In genomic region chr17:21531621-21532020, GRCm38 (mm10) we compare ENCODE assay signal across 8 mouse cellular contexts. TPM values are rescaled to one million over a fixed set of nuclear protein-coding genes. Genes with fewer than 3 reads are reported as not detected.
A peak's percentile ranks its signal among the peaks of the same experiment; 100 is the strongest.
DNase-seq lines count a peak whose midpoint lies in the region; ATAC-seq and TF ChIP-seq lines count a peak whose summit lies in the region.

No protein-coding gene starts in this region.

- intact Hi-C loops in heart, postnatal 25 days (cut with DNase I) = loop anchor here (2.0 to 10.0 kb wide), 2 partner anchors 15 to 587 kb away; partner anchors contain the start of gene Ppp2r1a

- no peaks in the 10 kb centered on the region for H3K27me3 ChIP-seq in ES-Bruce4 (ENCODE audit: control insufficient read depth, insufficient read depth, low read length, poor library complexity, severe bottlenecking)
- no peaks in the 10 kb centered on the region for H3K27me3 ChIP-seq in embryonic facial prominence, embryonic 13.5 days
- no peaks in the 10 kb centered on the region for H3K27me3 ChIP-seq in hindbrain, embryonic 11.5 days (ENCODE audit: control insufficient read depth, insufficient read depth, low read length)
- H3K27me3 ChIP-seq in lung, embryonic 16.5 days (ENCODE audit: control insufficient read depth, insufficient read depth, low read depth, low read length) = no peaks in the 10 kb centered on the region
- H3K27me3 ChIP-seq in stomach, postnatal 0 days (ENCODE audit: control insufficient read depth, insufficient read depth, low read length) = no peaks in the 10 kb centered on the region

- H3K4me1 ChIP-seq in ES-Bruce4 (ENCODE audit: control insufficient read depth, insufficient read depth, low read length) = no peaks in the 10 kb centered on the region
- H3K4me1 ChIP-seq in embryonic facial prominence, embryonic 13.5 days = peaks cover 22% of the 10 kb centered on the region
- H3K4me1 ChIP-seq in hindbrain, embryonic 11.5 days (replicated peaks; ENCODE audit: control insufficient read depth, insufficient read depth, low read length) = no peaks in the 10 kb centered on the region
- peaks cover 6% of the 10 kb centered on the region for H3K4me1 ChIP-seq in lung, embryonic 16.5 days (replicated peaks; ENCODE audit: control insufficient read depth, insufficient read depth, low read length)
- no peaks in the 10 kb centered on the region; the same call in 1 of the 2 replicates for H3K4me1 ChIP-seq in stomach, postnatal 0 days (replicated peaks; ENCODE audit: control insufficient read depth, insufficient read depth)

- TF ChIP-seq CTCF in ES-Bruce4 (IDR thresholded peaks at IDR 0.05; ENCODE audit: low read depth, low read length) = no peak
- TF ChIP-seq CTCF in stomach, postnatal 0 days (IDR thresholded peaks at IDR 0.05; ENCODE audit: low read depth) = no peak

- WGBS in embryonic facial prominence, embryonic 13.5 days = 73% methylated on average over 5 of the region's 5 CpGs
- 83% methylated on average over 5 of the region's 5 CpGs for WGBS in hindbrain, embryonic 11.5 days
- WGBS in lung, embryonic 16.5 days = 48% methylated on average over 5 of the region's 5 CpGs
- 45% methylated on average over 5 of the region's 5 CpGs for WGBS in stomach, postnatal 0 days

- H3K36me3 ChIP-seq in ES-Bruce4 (ENCODE audit: control insufficient read depth, insufficient read depth, low read length, poor library complexity, severe bottlenecking) = no peaks in the 10 kb centered on the region
- H3K36me3 ChIP-seq in embryonic facial prominence, embryonic 13.5 days = no peaks in the 10 kb centered on the region
- no peaks in the 10 kb centered on the region for H3K36me3 ChIP-seq in hindbrain, embryonic 11.5 days (ENCODE audit: control insufficient read depth, insufficient read depth, low read length)
- no peaks in the 10 kb centered on the region for H3K36me3 ChIP-seq in lung, embryonic 16.5 days (ENCODE audit: control insufficient read depth, insufficient read depth, low read length)
- H3K36me3 ChIP-seq in stomach, postnatal 0 days (ENCODE audit: control insufficient read depth, insufficient read depth, low read length) = no peaks in the 10 kb centered on the region

- H3K4me3 ChIP-seq in ES-Bruce4 (ENCODE audit: low read depth, low read length) = no peak overlapping the region; the same call in 1 of the 2 replicates
- peak overlapping the region; percentile 81 for H3K4me3 ChIP-seq in embryonic facial prominence, embryonic 13.5 days
- H3K4me3 ChIP-seq in hindbrain, embryonic 11.5 days (ENCODE audit: low read depth, low read length) = peak overlapping the region; percentile 74; the same call in 1 of the 2 replicates
- peak overlapping the region; percentile 88 for H3K4me3 ChIP-seq in lung, embryonic 16.5 days (ENCODE audit: low read length)
- H3K4me3 ChIP-seq in stomach, postnatal 0 days (ENCODE audit: low read depth, low read length) = peak overlapping the region; percentile 65

- no peak for TF ChIP-seq POLR2A in ES-Bruce4 (IDR thresholded peaks at IDR 0.05; ENCODE audit: insufficient read depth, low read length)

- peak; percentile 96 for DNase-seq in heart, adult 11 months
- no peak for DNase-seq in heart, postnatal 25 days (ENCODE audit: low spot score)
- no peak for DNase-seq in hindbrain, embryonic 11.5 days (ENCODE audit: low spot score)
- no peak for DNase-seq in stomach, postnatal 0 days (ENCODE audit: low spot score)
- no peak for DNase-seq in spleen, postnatal 10 days (ENCODE audit: low spot score in 2 of 2)

- no peaks in the 10 kb centered on the region for H3K9me3 ChIP-seq in ES-Bruce4 (replicated peaks; ENCODE audit: control insufficient read depth, insufficient read depth, low read length, poor library complexity, severe bottlenecking)
- H3K9me3 ChIP-seq in embryonic facial prominence, embryonic 13.5 days = no peaks in the 10 kb centered on the region
- H3K9me3 ChIP-seq in hindbrain, embryonic 11.5 days (ENCODE audit: control insufficient read depth, low read length) = no peaks in the 10 kb centered on the region
- no peaks in the 10 kb centered on the region for H3K9me3 ChIP-seq in lung, embryonic 16.5 days (ENCODE audit: control insufficient read depth, low read length)
- H3K9me3 ChIP-seq in stomach, postnatal 0 days (ENCODE audit: control insufficient read depth, low read length) = no peaks in the 10 kb centered on the region

- TF ChIP-seq EP300 in ES-Bruce4 (IDR thresholded peaks at IDR 0.05; ENCODE audit: insufficient read depth, low read depth, low read length) = no peak
- TF ChIP-seq EP300 in stomach, postnatal 0 days (optimal IDR thresholded peaks at IDR 0.05) = no peak

- ATAC-seq in embryonic facial prominence, embryonic 13.5 days (ENCODE audit: insufficient number of reproducible peaks, insufficient read depth, low FRiP score, low TSS enrichment, low read depth) = no peak
- no peak for ATAC-seq in hindbrain, embryonic 11.5 days (ENCODE audit: low FRiP score)
- ATAC-seq in lung, embryonic 16.5 days (ENCODE audit: low read depth) = peak; percentile 4
- ATAC-seq in stomach, postnatal 0 days (ENCODE audit: low FRiP score, low TSS enrichment) = no peak

- H3K4me2 ChIP-seq in embryonic facial prominence, embryonic 13.5 days = peak overlapping the region; percentile 68
- H3K4me2 ChIP-seq in hindbrain, embryonic 11.5 days (replicated peaks; ENCODE audit: low read depth, low read length) = peak overlapping the region; percentile 78
- H3K4me2 ChIP-seq in lung, embryonic 16.5 days (ENCODE audit: low read depth, low read length) = peak overlapping the region; percentile 78
- H3K4me2 ChIP-seq in stomach, postnatal 0 days (replicated peaks; ENCODE audit: low read depth) = peak overlapping the region; percentile 80

- H3K27ac ChIP-seq in ES-Bruce4 (ENCODE audit: insufficient read depth, low read length) = no peak overlapping the region
- peak overlapping the region; percentile 98 for H3K27ac ChIP-seq in embryonic facial prominence, embryonic 13.5 days
- H3K27ac ChIP-seq in hindbrain, embryonic 11.5 days (ENCODE audit: low read depth, low read length) = no peak overlapping the region; the same call in 1 of the 2 replicates
- H3K27ac ChIP-seq in lung, embryonic 16.5 days (ENCODE audit: low read length) = peak overlapping the region; percentile 99
- peak overlapping the region; percentile 99 for H3K27ac ChIP-seq in stomach, postnatal 0 days (replicated peaks)

- peak overlapping the region; percentile 85; the same call in 1 of the 2 replicates for H3K9ac ChIP-seq in ES-Bruce4 (ENCODE audit: low read depth, poor library complexity, severe bottlenecking)
- H3K9ac ChIP-seq in embryonic facial prominence, embryonic 13.5 days = peak overlapping the region; percentile 98
- peak overlapping the region; percentile 93; the same call in 1 of the 2 replicates for H3K9ac ChIP-seq in hindbrain, embryonic 11.5 days (ENCODE audit: low read depth, low read length)
- peak overlapping the region; percentile 99 for H3K9ac ChIP-seq in lung, embryonic 16.5 days (ENCODE audit: low read length)
- H3K9ac ChIP-seq in stomach, postnatal 0 days (ENCODE audit: low read length) = peak overlapping the region; percentile 99

RNA-seq across cellular contexts. Expression of gene Zfp52, which starts 3.7 kb away (rescaled TPM):
- total RNA-seq in heart, postnatal 25 days (2021) = 1 to 10 TPM; 4.6 to 4.7 TPM
- 6.6 and 10.5 TPM in 2 replicates for polyA plus RNA-seq in ES-Bruce4 (2011; ENCODE audit: insufficient read depth, insufficient read length, low read depth, missing spikeins)
- polyA plus RNA-seq in embryonic facial prominence, embryonic 13.5 days (2015; fragmentation: Nextera tagmentation; extraction: Ambion mirVana) = 4.3 and 5.0 TPM in 2 replicates
- 2.1 and 2.9 TPM in 2 replicates for polyA plus RNA-seq in hindbrain, embryonic 11.5 days (2014; fragmentation: Nextera tagmentation; extraction: Ambion mirVana)
- 4.7 and 5.5 TPM in 2 replicates for polyA plus RNA-seq in lung, embryonic 16.5 days (2015; fragmentation: Nextera tagmentation; extraction: Ambion mirVana)
- polyA plus RNA-seq in stomach, postnatal 0 days (2015; fragmentation: Nextera tagmentation; extraction: Ambion mirVana) = 3.5 and 3.6 TPM in 2 replicates

RNA-seq across cellular contexts. Expression of gene Zfp948, which starts 35.2 kb away (rescaled TPM):
- total RNA-seq in heart, postnatal 25 days (2021) = 1 to 10 TPM; 3.2 TPM
- polyA plus RNA-seq in ES-Bruce4 (2011; ENCODE audit: insufficient read depth, insufficient read length, low read depth, missing spikeins) = 12.0 and 13.2 TPM in 2 replicates
- 15.2 and 15.9 TPM in 2 replicates for polyA plus RNA-seq in embryonic facial prominence, embryonic 13.5 days (2015; fragmentation: Nextera tagmentation; extraction: Ambion mirVana)
- polyA plus RNA-seq in hindbrain, embryonic 11.5 days (2014; fragmentation: Nextera tagmentation; extraction: Ambion mirVana) = 19.0 and 21.1 TPM in 2 replicates
- 19.9 and 23.7 TPM in 2 replicates for polyA plus RNA-seq in lung, embryonic 16.5 days (2015; fragmentation: Nextera tagmentation; extraction: Ambion mirVana)
- 10.4 and 11.1 TPM in 2 replicates for polyA plus RNA-seq in stomach, postnatal 0 days (2015; fragmentation: Nextera tagmentation; extraction: Ambion mirVana)

RNA-seq across cellular contexts. Expression of gene Zfp53, which starts 42.8 kb away (rescaled TPM):
- 1 to 10 TPM; 2.3 to 2.4 TPM for total RNA-seq in heart, postnatal 25 days (2021)
- 9.5 and 9.7 TPM in 2 replicates for polyA plus RNA-seq in ES-Bruce4 (2011; ENCODE audit: insufficient read depth, insufficient read length, low read depth, missing spikeins)
- 9.5 and 10.5 TPM in 2 replicates for polyA plus RNA-seq in embryonic facial prominence, embryonic 13.5 days (2015; fragmentation: Nextera tagmentation; extraction: Ambion mirVana)
- 8.6 and 10.5 TPM in 2 replicates for polyA plus RNA-seq in hindbrain, embryonic 11.5 days (2014; fragmentation: Nextera tagmentation; extraction: Ambion mirVana)
- 12.0 and 12.5 TPM in 2 replicates for polyA plus RNA-seq in lung, embryonic 16.5 days (2015; fragmentation: Nextera tagmentation; extraction: Ambion mirVana)
- polyA plus RNA-seq in stomach, postnatal 0 days (2015; fragmentation: Nextera tagmentation; extraction: Ambion mirVana) = 8.8 and 9.3 TPM in 2 replicates

Comparison
In these comparisons a context has a peak if more than half of its experiments do, and no peak if none do; other contexts are left out.
1. H3K27ac ChIP-seq: peak in embryonic facial prominence, embryonic 13.5 days (single experiment), lung, embryonic 16.5 days (single experiment) and stomach, postnatal 0 days (single experiment); none in ES-Bruce4 (single experiment) and hindbrain, embryonic 11.5 days (single experiment).
2. Peak in every context shown above with its lines, with median percentiles within 50 percentile points of each other: H3K9ac ChIP-seq and H3K4me2 ChIP-seq.